Mouse (Mus musculus) adrenal gland, adult 2 months (tissue): ENCODE data around the gene Mrps34. TPM values are rescaled to one million over a fixed set of nuclear protein-coding genes. Genes with fewer than 3 reads are reported as not detected.
"Not testable (repeated sequence)": the region's sequence is repeated elsewhere in the genome, so short reads cannot be mapped to it uniquely, and the experiment has no call there.

Experiments
- DNase-seq: peaks from one replicate; pipeline ENCODE4 v3.0.0; 2021
- polyA plus RNA-seq: library from polyadenylated mRNA; depleted of rRNA; stranded (reverse); fragments of >200 nt; gene quantifications from 2 replicates; pipeline ENCODE4 v1.2.3, GENCODE M21; 2012; rRNA removed
- total RNA-seq, 2 experiments: library from RNA; stranded (reverse); gene quantifications; 2 replicates each; pipeline ENCODE4 v1.2.3; 2021

Gene Mrps34
- total and polyA plus RNA-seq, 3 experiments = 130 to 547 (median 150) TPM

DNA sequence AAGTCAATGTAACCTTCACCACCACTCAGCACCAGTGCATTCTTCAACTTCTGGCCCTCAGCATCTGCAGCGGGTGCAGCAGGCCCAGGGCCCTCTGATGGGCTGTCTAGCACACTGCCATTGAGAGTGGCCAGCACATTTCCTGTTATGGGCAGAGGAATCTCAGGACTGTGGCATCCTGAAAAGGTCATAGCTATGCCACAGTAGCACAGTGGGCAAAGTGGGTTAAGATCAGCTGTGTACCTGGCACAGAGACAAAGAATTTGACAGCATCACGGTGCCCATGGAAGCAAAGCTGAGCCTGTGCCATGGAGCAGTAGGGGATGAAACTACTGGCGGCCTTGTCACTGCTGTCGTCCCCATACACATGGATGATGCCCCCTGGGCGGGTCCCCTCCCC lies 4.2 kb downstream of the Mrps34 start:
- no peak for DNase-seq

DNA sequence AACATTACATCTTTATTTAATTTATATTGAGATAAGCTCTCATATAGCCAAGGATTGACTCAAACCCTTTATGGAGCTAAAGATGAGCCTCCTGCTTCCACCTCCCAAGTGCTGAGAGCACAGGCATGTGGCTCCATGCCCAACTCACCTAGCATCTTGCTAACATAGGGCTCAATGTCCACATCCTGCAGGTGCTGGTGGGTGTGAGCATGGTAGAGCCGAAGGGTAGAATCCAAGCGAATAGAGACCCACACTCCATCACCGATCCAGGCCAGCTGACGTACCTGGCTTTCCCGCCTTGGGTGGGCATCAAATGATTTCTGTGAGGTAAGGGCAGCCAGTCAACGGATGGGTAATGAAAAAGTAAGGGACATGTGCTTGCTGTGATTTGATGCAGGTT lies 5.1 kb downstream of the Mrps34 start:
- no peak for DNase-seq

DNA sequence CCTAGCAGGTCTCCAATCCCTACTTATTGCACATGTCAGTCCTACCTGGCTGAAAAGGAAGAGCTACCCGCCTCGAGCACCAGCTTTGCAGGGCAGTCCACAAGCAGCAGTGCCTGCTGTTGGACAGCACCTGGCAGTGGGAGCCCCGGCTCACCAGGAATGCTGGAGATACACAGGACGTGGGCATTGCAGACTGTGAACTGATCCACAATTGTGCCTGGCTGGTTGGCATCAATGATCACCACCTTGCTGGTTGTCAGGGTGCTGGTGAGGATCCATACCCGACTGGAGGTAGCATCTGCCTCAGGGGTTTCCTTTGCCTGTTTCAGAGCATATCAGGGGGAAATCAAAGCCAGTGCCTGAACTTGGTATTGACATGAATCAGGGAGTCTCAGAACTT lies 7.2 kb downstream of the Mrps34 start:
- DNase-seq = no peak

DNA sequence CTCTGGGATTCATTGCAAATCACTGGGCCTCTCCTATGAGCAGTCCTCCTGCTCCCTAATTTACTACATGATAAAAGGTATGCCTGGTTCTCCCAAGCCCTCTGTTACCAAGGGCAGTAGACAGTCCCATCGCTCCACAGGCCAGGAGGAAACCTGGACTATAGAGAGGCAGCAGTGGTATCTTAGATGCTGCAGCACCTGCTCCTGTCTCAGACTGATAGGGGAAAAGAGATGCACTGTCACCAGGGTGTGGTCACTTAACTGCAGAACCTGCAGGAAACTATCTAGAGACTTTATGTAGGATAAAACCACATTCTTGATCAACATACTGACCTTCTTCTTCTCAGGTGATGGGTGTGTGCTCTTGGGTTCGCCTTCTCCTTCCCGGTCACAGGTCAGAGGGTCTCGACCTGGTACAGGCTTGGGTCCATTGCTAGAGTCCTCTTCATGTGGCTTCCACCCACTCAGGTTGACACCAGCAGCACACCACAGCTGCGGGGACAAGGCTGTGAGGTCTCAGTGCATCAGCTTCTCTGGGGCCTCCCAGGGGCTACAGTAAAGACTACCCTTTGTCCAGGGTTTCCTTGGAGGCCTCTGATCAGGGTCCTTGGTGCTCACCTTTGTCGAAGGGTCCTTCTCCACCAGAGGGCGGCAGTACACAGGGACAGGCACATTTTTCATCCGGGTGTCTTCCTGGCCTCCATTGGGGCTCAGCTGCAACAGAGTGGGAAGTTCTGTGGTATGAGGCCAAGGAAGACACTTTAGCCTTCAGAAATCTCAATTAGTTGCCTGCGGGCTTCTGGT lies 8.0 kb downstream of the Mrps34 start:
- DNase-seq = no peak

DNA sequence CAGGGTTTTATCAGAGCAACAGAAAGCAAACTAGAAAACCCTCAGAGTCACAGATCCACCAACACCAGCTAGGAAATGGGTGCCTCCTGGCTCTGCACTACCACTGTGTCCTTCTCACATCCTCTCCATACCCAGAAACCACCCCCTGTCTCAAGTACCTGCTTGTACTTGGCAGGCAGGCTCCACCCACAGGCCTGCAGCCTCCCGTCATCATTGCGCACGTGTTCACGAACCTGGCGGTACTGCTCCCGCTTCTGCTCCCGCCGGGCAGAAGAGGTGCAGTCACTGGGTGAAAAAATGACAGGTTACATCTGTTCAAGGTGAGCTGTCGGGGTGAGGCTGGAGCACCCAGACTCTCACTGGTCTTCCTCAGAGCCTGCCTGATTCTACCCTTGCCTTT lies 8.9 kb downstream of the Mrps34 start:
- no peak for DNase-seq

DNA sequence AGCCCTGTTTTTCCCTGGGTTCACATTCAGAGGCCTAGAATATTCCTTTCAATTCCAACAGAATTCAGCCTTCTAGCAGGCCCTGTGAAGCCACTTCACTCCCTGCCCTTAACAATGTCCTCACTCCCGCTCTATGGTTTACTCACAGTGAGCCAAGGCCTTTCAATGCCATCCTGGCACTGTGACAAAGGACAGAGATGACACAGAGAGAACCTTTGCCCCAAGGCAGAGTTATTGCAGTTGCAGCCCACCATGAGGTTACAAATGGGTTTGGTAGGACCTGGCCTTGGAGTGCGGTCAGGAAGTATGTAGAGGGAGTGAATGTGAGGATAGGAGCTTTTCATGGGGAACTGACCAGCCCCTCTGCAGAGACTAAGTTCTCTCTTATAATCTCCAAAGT lies 12.7 kb downstream of the Mrps34 start:
- DNase-seq = peak; percentile 92

DNA sequence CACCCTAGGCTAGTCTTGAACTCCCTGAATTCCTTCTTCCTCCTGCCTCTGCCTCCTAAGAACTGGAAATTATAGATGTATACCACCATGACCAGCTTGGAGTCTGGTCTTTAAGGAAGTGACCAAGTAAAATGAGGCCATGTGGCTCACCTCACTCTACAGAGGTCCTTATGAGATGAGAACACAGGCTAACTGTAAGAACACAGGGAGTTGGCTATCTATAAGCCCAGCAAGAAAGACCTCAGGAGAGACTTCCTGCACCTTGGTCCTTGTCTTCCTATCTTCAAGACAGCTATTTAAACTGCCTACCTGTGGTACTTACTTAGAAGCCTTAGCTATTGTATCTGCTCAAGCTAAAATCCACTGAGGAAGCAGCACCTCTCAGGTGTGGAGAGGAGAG lies 19.1 kb downstream of the Mrps34 start:
- DNase-seq = no peak

DNA sequence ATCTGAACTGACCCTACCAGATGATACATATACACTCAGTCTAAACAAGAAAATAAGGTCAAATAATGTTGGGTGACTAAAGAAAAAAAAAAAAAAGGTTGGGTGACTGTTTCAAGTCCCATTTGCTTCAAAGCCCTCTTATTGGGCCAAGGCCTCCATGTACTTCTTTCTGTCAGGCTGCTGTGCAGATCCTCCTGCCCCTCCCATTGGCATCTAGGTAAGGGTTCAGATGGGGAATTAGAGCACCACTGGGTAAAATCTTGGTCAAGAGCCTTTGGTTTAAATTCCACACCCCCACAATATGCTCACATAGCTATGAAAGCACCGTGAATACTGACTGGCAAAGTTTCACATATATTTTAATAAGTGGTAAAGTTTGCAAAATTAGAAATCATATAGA lies 28.3 kb downstream of the Mrps34 start:
- DNase-seq = no peak

DNA sequence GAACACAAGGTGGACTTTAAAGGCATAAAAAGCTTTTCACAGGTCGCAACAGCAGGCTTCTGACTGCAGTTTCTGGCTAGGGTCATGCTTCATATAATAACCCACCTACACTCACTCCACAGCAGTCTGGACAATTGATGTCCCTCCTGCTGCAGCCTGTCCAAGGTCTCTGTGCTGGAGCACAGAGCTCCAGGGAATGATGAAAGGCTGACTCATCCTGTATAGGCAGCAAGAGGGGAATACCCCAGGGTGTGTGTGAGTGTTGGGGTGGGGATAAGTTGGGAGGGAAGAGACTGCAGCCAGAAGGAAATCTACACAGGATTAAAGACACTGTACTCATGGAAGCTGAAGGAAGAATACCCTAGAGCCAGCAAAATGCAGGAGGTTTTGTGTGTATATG lies 34.6 kb downstream of the Mrps34 start:
- DNase-seq = peak; percentile 85

DNA sequence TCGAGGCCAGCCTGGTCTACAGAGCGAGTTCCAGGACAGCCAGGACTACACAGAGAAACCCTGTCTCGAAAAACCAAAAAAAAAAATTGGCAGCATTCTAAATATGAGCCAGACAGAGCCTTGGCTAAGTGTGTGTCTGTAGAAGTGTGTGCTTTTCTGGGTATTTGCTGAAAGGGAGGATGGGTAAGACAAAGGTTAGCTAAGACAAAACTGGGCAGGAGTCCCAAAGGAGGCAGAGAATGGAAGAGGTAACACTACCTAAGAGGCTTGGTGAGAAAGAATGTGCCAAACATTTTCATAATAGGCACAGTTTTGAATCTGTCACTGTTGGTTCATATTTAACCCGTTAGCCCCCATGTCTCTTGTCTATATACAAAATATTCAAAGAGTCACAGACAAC lies 37.5 kb downstream of the Mrps34 start:
- no peak for DNase-seq

DNA sequence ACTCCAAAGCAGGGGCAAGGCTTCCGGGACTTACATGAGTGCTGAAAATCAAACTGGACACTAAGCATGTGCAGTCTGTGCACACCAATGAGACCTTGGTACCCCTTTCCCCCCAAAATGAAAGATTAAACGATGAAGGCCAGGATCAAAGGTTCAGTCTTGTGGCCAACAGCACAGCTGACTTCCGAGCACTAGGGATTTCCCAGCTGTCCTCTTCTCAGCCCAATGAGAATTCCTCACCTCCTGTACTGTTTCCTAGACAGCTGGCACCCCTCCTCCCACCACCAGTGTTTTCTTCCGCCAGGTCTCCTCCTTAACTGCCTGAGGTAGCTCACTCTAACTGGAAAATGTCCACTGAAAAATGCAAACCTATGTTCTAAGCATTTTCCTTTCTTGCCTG lies 38.2 kb downstream of the Mrps34 start:
- DNase-seq = no peak

DNA sequence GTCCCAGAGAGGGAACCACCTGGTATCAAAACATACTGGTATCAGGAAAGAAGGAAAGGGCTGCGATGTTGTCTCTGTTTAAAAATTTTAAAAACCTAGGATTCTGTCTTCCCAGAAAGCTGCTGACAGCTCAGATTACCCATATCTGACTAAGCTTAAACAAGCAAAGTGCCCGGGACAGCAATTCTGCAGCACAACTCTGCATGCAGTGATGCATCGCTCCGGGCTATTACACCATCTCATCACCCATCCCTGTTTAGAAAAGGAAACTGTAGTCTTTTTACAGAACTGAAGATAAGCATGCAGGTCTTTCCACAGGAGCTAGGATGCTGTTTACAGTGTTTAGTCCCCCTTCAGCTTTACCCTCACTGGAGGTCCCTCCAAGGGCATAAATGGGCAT lies 40.0 kb downstream of the Mrps34 start:
- DNase-seq = peak; percentile 45

DNA sequence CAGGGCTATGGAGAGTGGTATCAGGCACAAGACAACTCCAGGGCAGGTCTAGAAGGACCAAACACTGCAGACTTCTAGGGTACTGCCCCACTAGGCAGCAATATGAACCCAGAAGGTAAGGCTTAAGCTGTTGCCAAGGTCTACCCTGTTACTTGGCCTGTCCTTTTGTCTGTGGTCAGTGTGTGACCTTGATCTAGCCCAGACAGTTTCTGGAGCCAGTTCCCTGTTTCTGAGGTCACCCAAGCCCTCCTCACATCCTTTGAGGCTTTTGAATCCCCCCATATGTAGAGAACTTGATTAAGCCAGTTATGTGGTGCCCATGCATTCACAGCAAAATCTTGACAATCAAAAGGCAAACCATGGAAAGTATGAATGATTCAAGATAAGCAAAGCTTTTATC lies 40.8 kb downstream of the Mrps34 start:
- DNase-seq = peak; percentile 44

DNA sequence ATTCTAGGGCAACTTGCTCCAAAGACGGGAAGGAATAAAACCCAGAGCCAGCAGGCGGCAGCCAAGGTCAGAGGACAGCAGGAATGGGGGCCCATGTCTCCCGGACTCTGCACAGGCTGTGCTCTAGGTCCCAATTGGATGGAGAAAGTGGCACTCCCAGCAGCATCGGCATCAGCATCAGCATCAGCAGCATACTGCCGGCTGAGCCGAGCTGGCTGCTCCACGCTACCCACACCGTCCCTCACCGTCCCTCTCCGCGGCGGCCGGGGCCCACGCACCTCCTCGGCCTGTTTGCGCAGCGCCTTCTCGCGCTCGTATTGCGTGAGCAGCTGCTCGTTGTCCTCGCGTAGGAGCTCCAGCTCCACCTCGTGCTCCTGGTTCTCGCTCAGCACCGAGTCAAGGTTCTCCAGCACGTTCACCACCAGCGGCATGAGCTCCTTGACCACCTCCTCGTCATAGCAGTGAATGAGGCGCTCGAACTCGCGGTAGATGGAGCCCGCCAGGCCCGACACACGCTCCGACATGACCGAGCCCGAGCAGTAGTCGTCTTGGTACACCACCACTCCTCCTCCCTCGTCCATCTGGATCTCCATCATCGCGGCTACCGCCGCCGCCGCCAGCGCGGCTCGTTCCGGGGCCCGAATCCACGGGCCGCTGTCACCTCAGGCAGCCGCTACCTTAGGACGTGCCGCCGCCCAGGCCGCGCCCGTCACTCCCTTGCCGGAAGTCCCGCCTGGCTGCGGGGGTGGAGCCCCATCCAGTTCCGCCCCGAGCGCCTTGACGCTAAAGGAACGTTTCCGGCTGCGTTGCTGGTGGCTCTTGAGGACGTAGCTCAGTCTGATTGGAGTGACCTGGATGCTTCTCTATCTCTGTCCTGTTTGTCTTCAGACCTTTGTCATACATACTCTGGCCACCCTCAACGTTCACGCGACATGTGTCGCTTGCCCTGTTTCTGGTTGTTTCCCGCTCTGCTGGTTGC lies 41.6 kb downstream of the Mrps34 start, which contains the start of gene Mapk8ip3:
Mapk8ip3 (minus strand) TSS at position 719 of the 979 bp plus-strand sequence.
- peak; percentile 98 for DNase-seq

DNA sequence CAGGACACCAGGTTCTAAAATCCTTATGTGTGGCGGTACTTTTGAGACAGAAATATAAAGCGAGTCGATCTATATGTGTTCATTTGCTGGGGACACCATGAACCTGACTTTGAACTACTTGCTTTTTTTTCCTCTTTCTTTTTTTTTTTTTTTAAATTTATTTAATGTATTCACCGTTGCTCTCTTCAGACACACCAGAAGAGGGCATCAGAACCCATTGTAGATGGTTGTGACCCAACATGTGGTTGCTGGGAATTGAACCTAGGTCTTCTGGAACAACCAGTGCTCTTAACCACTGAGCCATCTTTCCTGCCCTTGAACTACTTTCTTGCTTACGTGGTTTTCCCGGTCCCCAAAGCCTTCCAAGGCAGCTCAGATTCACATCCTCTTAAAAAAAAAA lies 42.4 kb downstream of the Mrps34 start:
- DNase-seq = no peak

DNA sequence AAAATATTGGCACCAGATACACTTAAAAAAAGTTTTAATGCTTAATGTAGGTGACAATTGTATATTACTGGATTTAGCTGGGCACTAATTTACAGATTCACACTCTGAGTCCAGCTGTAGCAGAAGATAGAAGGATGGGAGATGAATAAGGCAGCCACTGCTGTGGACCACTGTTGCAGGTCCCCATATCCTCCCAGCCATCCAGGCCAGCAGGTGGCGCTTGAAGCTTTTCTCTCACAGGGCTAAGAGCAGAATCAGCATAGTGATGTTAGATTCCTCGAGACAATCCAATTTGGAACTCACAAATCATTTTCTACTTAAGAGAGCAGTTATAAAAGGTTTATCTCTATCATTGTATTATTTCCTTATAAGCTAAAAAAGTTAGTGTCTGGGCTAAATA lies 47.5 kb downstream of the Mrps34 start:
- DNase-seq = peak; percentile 38

DNA sequence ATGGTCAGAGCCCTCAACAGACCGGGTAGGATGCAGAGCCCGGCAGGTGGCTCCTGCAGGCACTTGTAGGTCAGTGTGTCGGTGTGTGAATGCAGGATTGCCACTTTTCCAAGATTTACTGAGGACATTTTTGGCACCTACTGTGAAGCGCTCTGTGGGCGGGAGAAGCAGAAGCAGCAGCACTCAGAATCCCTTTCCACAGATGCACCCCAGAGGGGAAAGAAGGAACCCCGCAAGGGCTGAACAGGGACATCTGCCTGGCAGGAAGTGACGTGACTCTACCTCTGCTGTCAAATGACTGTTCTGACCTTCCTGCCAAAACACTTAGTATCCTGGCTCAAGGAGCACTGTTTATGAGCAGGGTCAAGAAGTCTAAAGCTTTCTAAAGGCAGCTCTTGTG lies 48.1 kb downstream of the Mrps34 start:
- no peak for DNase-seq

DNA sequence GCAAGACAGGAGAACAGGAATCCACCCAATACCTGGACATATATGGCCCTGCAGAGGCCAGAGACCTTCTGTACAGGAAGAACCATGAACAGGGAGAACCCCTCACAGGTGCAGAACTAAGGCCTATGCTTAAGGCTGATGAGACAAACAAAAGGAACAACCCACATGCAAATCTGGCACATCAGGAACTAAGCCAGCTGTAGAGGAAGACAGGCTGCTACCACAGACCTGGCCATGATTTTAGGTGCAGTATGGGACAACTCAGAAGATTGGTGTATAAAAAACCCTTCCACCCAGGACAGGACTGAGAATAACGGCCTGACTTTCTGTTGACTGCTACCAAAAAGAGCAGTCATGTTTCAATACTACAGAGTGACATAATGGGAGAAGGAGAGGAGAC lies 48.7 kb downstream of the Mrps34 start:
- not testable (repeated sequence) for DNase-seq

Other genes with a start within 250 kb of the Mrps34 start
- 10 to 100 TPM; 51.8 to 76.0 TPM for gene Slc9a3r2, start 244.8 kb upstream of the Mrps34 start, total RNA-seq
- 120 and 150 TPM in 2 replicates for gene Slc9a3r2, start 244.8 kb upstream of the Mrps34 start, polyA plus RNA-seq
- gene Npw, start 236.7 kb upstream of the Mrps34 start, total RNA-seq = not detected
- 0.60 and 2.4 TPM in 2 replicates for gene Npw, start 236.7 kb upstream of the Mrps34 start, polyA plus RNA-seq
- 10 to 100 TPM; 40.8 to 51.3 TPM for gene Zfp598, start 225.4 kb upstream of the Mrps34 start, total RNA-seq
- 86.0 and 99.0 TPM in 2 replicates for gene Zfp598, start 225.4 kb upstream of the Mrps34 start, polyA plus RNA-seq
- 1 to 10 TPM; 2.0 to 2.4 TPM for gene Syngr3, start 205.2 kb upstream of the Mrps34 start, total RNA-seq
- gene Syngr3, start 205.2 kb upstream of the Mrps34 start, polyA plus RNA-seq = 2.1 and 5.3 TPM in 2 replicates
- gene Gfer, start 199.0 kb upstream of the Mrps34 start, total RNA-seq = 10 to 100 TPM; 37.7 to 41.6 TPM
- 40.7 and 43.1 TPM in 2 replicates for gene Gfer, start 199.0 kb upstream of the Mrps34 start, polyA plus RNA-seq
- gene Noxo1, start 198.9 kb upstream of the Mrps34 start, total RNA-seq = 1 to 10 TPM; 2.8 to 6.4 TPM
- 4.9 and 9.4 TPM in 2 replicates for gene Noxo1, start 198.9 kb upstream of the Mrps34 start, polyA plus RNA-seq
- 10 to 100 TPM; 27.9 to 41.1 TPM for gene Tbl3, start 187.5 kb upstream of the Mrps34 start, total RNA-seq
- 49.0 and 63.2 TPM in 2 replicates for gene Tbl3, start 187.5 kb upstream of the Mrps34 start, polyA plus RNA-seq
- not detected for gene Rnf151, start 177.1 kb upstream of the Mrps34 start, total RNA-seq
- 0.25 and 0.61 TPM in 2 replicates for gene Rnf151, start 177.1 kb upstream of the Mrps34 start, polyA plus RNA-seq
- 100 to 1,000 TPM; 718 to 903 TPM for gene Rps2, start 177.0 kb upstream of the Mrps34 start, total RNA-seq
- gene Rps2, start 177.0 kb upstream of the Mrps34 start, polyA plus RNA-seq = 2,302 and 2,907 TPM in 2 replicates
- 100 to 1,000 TPM; 242 to 306 TPM for gene Ndufb10, start 170.6 kb upstream of the Mrps34 start, total RNA-seq
- gene Ndufb10, start 170.6 kb upstream of the Mrps34 start, polyA plus RNA-seq = 277 and 298 TPM in 2 replicates
- under 1 TPM in 1 of 2 experiments, not detected in 1; 0.28 TPM for gene Rpl3l, start 167.3 kb upstream of the Mrps34 start, total RNA-seq
- 0.17 TPM in 1 of 2 replicates, not detected in the other for gene Rpl3l, start 167.3 kb upstream of the Mrps34 start, polyA plus RNA-seq
- 100 to 1,000 TPM in 1 of 2 experiments, 10 to 100 TPM in 1; 95.7 to 101 TPM for gene Msrb1, start 158.5 kb upstream of the Mrps34 start, total RNA-seq
- 108 and 118 TPM in 2 replicates for gene Msrb1, start 158.5 kb upstream of the Mrps34 start, polyA plus RNA-seq
- gene Hs3st6, start 142.1 kb upstream of the Mrps34 start, total RNA-seq = 1 to 10 TPM; 1.8 to 1.9 TPM
- gene Hs3st6, start 142.1 kb upstream of the Mrps34 start, polyA plus RNA-seq = 7.5 TPM in 2 replicates
- gene Meiob, start 90.8 kb upstream of the Mrps34 start, total RNA-seq = 1 to 10 TPM in 1 of 2 experiments, under 1 TPM in 1; 0.86 to 1.5 TPM
- not detected in 2 replicates for gene Meiob, start 90.8 kb upstream of the Mrps34 start, polyA plus RNA-seq
- gene Hagh, start 55.0 kb upstream of the Mrps34 start, total RNA-seq = 100 to 1,000 TPM; 102 to 123 TPM
- gene Hagh, start 55.0 kb upstream of the Mrps34 start, polyA plus RNA-seq = 115 and 137 TPM in 2 replicates
- gene Fahd1, start 44.8 kb upstream of the Mrps34 start, total RNA-seq = 10 to 100 TPM; 25.4 to 43.4 TPM
- 11.7 and 16.6 TPM in 2 replicates for gene Fahd1, start 44.8 kb upstream of the Mrps34 start, polyA plus RNA-seq
- 1 to 10 TPM; 5.5 to 6.7 TPM for gene Igfals, start 29.1 kb upstream of the Mrps34 start, total RNA-seq
- gene Igfals, start 29.1 kb upstream of the Mrps34 start, polyA plus RNA-seq = 11.2 and 18.5 TPM in 2 replicates
- gene Nubp2, start 8.8 kb upstream of the Mrps34 start, total RNA-seq = 10 to 100 TPM; 53.1 to 56.6 TPM
- gene Nubp2, start 8.8 kb upstream of the Mrps34 start, polyA plus RNA-seq = 38.5 and 55.9 TPM in 2 replicates
- 10 to 100 TPM; 30.8 to 33.1 TPM for gene Spsb3, start 8.5 kb upstream of the Mrps34 start, total RNA-seq
- gene Spsb3, start 8.5 kb upstream of the Mrps34 start, polyA plus RNA-seq = 144 and 179 TPM in 2 replicates
- 10 to 100 TPM; 39.9 to 48.0 TPM for gene Eme2, start within 50 bp of the Mrps34 start, total RNA-seq
- gene Eme2, start within 50 bp of the Mrps34 start, polyA plus RNA-seq = 58.3 and 58.4 TPM in 2 replicates
- 10 to 100 TPM; 70.1 to 73.7 TPM for gene Nme3, start 1.4 kb downstream of the Mrps34 start, total RNA-seq
- 116 and 124 TPM in 2 replicates for gene Nme3, start 1.4 kb downstream of the Mrps34 start, polyA plus RNA-seq
- 100 to 1,000 TPM in 1 of 2 experiments, 10 to 100 TPM in 1; 86.6 to 129 TPM for gene Mapk8ip3, start 41.9 kb downstream of the Mrps34 start, total RNA-seq
- 205 and 241 TPM in 2 replicates for gene Mapk8ip3, start 41.9 kb downstream of the Mrps34 start, polyA plus RNA-seq
- 10 to 100 TPM; 26.7 to 39.1 TPM for gene Jpt2, start 65.6 kb downstream of the Mrps34 start, total RNA-seq
- gene Jpt2, start 65.6 kb downstream of the Mrps34 start, polyA plus RNA-seq = 2.3 and 4.6 TPM in 2 replicates
- gene Cramp1l, start 120.7 kb downstream of the Mrps34 start, total RNA-seq = 10 to 100 TPM; 17.8 to 18.2 TPM
- gene Cramp1l, start 120.7 kb downstream of the Mrps34 start, polyA plus RNA-seq = 15.4 and 16.7 TPM in 2 replicates
- gene Ift140, start 121.0 kb downstream of the Mrps34 start, total RNA-seq = 10 to 100 TPM; 27.8 to 28.0 TPM
- 20.9 and 21.8 TPM in 2 replicates for gene Ift140, start 121.0 kb downstream of the Mrps34 start, polyA plus RNA-seq
- 10 to 100 TPM; 32.2 to 44.8 TPM for gene Tmem204, start 188.5 kb downstream of the Mrps34 start, total RNA-seq
- 59.2 and 64.1 TPM in 2 replicates for gene Tmem204, start 188.5 kb downstream of the Mrps34 start, polyA plus RNA-seq
- 10 to 100 TPM; 16.4 to 24.5 TPM for gene Telo2, start 220.9 kb downstream of the Mrps34 start, total RNA-seq
- gene Telo2, start 220.9 kb downstream of the Mrps34 start, polyA plus RNA-seq = 15.5 and 15.7 TPM in 2 replicates
- gene Ptx4, start 225.6 kb downstream of the Mrps34 start, total RNA-seq = not detected
- gene Ptx4, start 225.6 kb downstream of the Mrps34 start, polyA plus RNA-seq = not detected in 2 replicates
- gene Clcn7, start 238.3 kb downstream of the Mrps34 start, total RNA-seq = 10 to 100 TPM; 38.3 to 48.6 TPM
- 33.9 and 37.4 TPM in 2 replicates for gene Clcn7, start 238.3 kb downstream of the Mrps34 start, polyA plus RNA-seq